Mouse (Mus musculus) splenic B cell, adult 2 months (primary cell): ENCODE results near the gene Prcp.

ENCODE experiments used
- DNase-seq: peaks from one replicate; pipeline ENCODE4 v3.0.0-alpha.2; 2011; ENCODE audit warnings: low read depth, low spot score
- H3K27me3 ChIP-seq: 2 replicates; pipeline ENCODE4 v1.6.1; 2012; ENCODE audit warnings: mild to moderate bottlenecking, low read length, moderate library complexity, mixed read lengths; ENCODE audit not compliant: control insufficient read depth, poor library complexity, insufficient read depth, severe bottlenecking
- H3K36me3 ChIP-seq: 2 replicates; pipeline ENCODE4 v1.6.1; 2012; ENCODE audit warnings: mild to moderate bottlenecking, low read length, moderate library complexity, mixed read lengths; ENCODE audit not compliant: control insufficient read depth, poor library complexity, insufficient read depth, severe bottlenecking

Gene Prcp

DNA sequence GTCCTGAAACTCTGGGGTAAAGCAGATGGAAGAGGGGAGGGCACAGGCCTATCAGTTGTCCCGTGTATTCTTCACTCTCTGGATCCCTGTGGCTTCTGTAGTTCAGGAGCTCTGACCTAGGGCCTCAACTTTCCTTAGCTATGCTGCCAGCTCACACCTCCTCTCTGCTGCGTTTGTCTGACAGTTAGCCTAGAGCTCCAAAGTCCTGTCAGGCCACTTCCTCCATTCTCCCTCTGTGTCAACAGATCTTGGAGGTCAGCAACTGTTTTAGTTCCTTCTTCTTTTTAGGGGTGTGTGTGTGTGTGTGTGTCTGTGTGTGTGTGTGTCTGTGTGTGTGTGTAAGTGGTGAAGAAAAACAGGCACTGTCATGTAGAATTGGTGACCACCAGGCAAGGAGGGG is 106.5 kb downstream of the Prcp start:
- H3K36me3 ChIP-seq: no peaks in the 10 kb centered on the region
- no peak for DNase-seq
- no peaks in the 10 kb centered on the region for H3K27me3 ChIP-seq

DNA sequence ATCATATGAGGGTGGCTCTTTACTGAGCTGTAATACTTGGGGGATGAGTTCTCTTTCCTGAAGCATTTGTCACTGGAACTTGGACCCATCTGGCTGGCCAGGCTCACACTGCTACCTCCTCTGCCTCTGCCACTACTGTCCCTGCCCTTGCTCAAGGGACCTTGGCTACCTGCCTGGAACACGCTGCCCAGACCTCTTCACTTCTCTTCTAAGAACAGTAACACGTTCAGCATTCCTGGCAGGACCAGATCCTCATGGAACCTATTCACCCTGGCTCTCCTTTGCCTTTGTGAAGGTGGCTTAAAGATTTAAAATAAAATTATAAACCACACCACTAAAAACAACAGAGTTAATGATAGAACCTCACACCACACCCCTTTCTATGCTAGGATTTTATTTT is 107.6 kb downstream of the Prcp start:
- Histone ChIP-seq H3K36me3 (no peaks in the 10 kb centered on the region), H3K27me3 (no peaks in the 10 kb centered on the region)
- DNase-seq: no peak
